ENCODE assay signal across 15 mouse cellular contexts in the genomic region with DNA sequence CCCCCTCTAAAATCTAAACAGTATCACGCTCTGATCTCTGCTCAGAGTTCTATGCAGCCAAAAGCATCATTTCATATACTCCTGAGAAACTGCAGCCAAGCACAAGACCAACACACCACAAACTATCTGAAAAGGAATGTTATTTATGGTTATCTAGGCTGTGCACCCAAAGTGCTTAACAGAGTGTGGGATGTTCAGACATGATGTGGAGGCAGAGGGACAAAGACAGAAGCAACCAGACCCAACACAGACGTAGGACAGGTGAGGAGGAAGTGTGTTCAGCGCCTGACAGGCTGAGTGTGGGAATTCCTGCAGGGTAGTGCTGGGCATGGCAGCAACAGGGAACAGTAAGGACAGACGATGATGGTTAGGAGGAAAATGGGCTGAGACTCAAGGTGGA. TPM values are rescaled to one million over a fixed set of nuclear protein-coding genes. Genes with fewer than 3 reads are reported as not detected.
"Had no signal": no experiment of that assay in that cellular context is flagged by ENCODE, and none has a peak within 500 bp of the region (broad histone marks: within the 10 kb centered on the region; RNA-seq: fewer than 3 reads in every experiment).

No protein-coding gene starts in this region.

- ATAC-seq: intestine, postnatal 0 days; liver, postnatal 0 days; lung, postnatal 0 days; midbrain, embryonic 13.5 days; midbrain, embryonic 16.5 days had no signal

- DNase-seq: kidney, adult 2 months; kidney, postnatal 25 days; layer of hippocampus, adult 9-11 months; liver, postnatal 0 days; lung, embryonic 14.5 days; right cerebral cortex, postnatal 25 days; thymus, postnatal 25 days had no signal

RNA-seq across cellular contexts. Expression of a gene that starts 14.5 kb away (rescaled TPM):
- total RNA-seq: layer of hippocampus, adult 2 months; left cerebral cortex, adult 18-20 months had no signal

RNA-seq across cellular contexts. Expression of a gene that starts 18.9 kb away (rescaled TPM):
- total RNA-seq: layer of hippocampus, adult 2 months; layer of hippocampus, postnatal 25 days; left cerebral cortex, adult 18-20 months; left cerebral cortex, postnatal 14 days had no signal
